Mouse (Mus musculus) limb, embryonic 10.5 days (tissue): Measurements from ENCODE around the gene Klc4. TPM values are rescaled to one million over a fixed set of nuclear protein-coding genes. Genes with fewer than 3 reads are reported as not detected.
A peak's percentile ranks its signal among the peaks of the same experiment; 100 is the strongest.

Experiments used
- DNase-seq: peaks from one replicate; pipeline ENCODE4 v3.0.0-alpha.2; 2017; ENCODE audit warnings: low spot score
- H3K27ac ChIP-seq: fragments of 300-500 bp; sonication (generic); 2 replicates; pipeline ENCODE4 v1.5.1; 2016; ENCODE audit warnings: mild to moderate bottlenecking
- H3K27me3 ChIP-seq: fragments of 300-500 bp; sonication (generic); 2 replicates; pipeline ENCODE4 v1.6.1; 2016; ENCODE audit warnings: low read depth, mild to moderate bottlenecking; ENCODE audit not compliant: poor library complexity, severe bottlenecking
- H3K36me3 ChIP-seq: fragments of 300-500 bp; sonication (generic); 2 replicates; pipeline ENCODE4 v1.6.1; 2016; ENCODE audit warnings: mild to moderate bottlenecking, moderate library complexity
- H3K4me1 ChIP-seq: fragments of 300-500 bp; sonication (generic); 2 replicates; pipeline ENCODE4 v1.6.1; 2016
- H3K4me3 ChIP-seq: fragments of 300-500 bp; sonication (generic); 2 replicates; pipeline ENCODE4 v1.5.1; 2016; ENCODE audit warnings: mild to moderate bottlenecking, moderate library complexity
- H3K9me3 ChIP-seq: fragments of 300-500 bp; sonication (generic); replicated peaks from 2 replicates; pipeline ENCODE4 v1.6.1; 2016; ENCODE audit warnings: mild to moderate bottlenecking
- WGBS: fragments of 180-500 bp; shearing (Covaris S2); methylation state at CpG from one replicate; pipeline ENCODE4 v1.1.7; 2016; 5-methylcytosine and 5-hydroxymethylcytosine counted together
- polyA plus RNA-seq: library from polyadenylated mRNA; unstranded; fragments of >200 nt; fragmentation: Nextera tagmentation; extraction: Ambion mirVana; gene quantifications from 2 replicates; pipeline ENCODE4 v1.2.1, GENCODE M21; 2016

The Klc4 gene
- 23.6 and 28.8 TPM in 2 replicates for polyA plus RNA-seq

DNA sequence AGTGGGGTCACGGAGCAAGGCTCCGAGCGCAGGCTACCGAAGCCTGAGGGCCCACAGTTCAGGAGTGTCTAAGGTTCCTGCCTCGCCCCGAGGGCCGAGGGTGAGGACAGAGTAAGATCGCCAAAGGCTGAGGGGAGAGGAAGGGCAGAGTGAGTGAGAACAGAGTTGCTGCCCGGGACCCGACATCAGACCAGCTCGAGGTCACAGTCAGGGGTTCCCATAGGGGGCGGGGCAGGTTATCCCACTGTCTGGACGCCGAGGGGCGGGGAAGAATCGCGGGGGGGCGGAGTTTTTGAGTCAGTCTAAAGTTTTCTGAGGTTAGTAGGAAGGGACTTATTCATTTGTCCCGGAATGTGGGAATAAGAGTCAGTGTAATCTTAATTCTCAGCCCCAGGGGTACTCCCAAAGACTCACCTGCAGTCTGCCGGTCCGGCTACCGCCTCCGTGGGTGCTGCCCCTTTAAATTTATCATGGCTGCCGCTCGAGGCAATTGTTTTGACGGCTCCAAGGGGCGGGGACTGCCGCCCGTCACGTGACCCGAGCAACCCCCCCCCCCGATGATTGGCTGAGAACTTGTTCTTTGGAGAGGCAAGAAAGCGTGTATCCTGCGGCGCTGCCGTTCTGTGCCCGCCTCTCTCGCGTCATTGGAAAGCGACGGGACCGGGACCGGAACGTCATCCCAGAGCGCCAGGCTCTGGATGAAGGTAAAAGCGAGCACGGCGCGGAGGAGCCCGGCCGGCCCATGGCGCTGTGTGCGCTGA is at the start of gene Klc4, which contains the start of gene Mrpl2:
Klc4 (minus strand) TSS at position 462 of the 761 bp plus-strand sequence.
Mrpl2 (plus strand) TSS at position 669 of the 761 bp plus-strand sequence.
- H3K4me3 ChIP-seq = peak within 1 kb of the TSS; percentile 86
- H3K27me3 ChIP-seq = no peaks in the 10 kb centered on the region
- H3K9me3 ChIP-seq = no peaks in the 10 kb centered on the region
- peak; percentile 100 for DNase-seq
- H3K36me3 ChIP-seq = peaks cover 32% of the 10 kb centered on the region
- WGBS = under 1% methylated on average over 53 of the region's 53 CpGs
- peak within 1 kb of the TSS; percentile 91 for H3K27ac ChIP-seq
- H3K4me1 ChIP-seq = peaks cover 39% of the 10 kb centered on the region

DNA sequence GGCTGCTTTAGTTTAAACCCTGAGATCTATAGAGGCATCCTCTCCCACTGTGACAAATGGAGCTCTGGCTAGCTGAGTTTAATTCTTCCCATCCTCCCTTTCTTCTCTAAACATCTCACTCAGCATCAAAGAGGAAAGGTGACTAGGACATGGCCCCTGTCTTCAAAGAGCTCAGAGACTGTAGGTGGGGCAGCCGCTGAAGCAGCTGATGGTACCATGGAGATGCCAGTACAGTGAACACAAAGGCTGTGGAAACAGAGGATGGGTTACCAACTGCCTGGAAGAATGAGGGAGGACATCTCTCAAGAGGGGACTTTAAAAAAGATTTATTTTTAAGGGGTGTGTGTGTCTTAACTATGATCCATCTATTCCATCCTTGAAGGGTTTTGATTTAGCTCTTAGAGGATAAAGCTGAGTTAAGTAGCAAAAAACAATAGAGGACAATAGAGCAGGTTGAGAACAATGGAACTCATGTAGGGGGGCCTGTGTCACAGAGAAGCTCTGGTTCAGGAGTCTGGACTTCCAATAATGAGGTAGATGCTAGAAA is 48.8 kb upstream of the Klc4 start:
- 69% methylated on average over 1 of the region's 1 CpGs for WGBS
- no peak for DNase-seq
- Histone ChIP-seq H3K27ac (no peak overlapping the region), H3K27me3 (no peaks in the 10 kb centered on the region), H3K4me3 (no peak overlapping the region), H3K4me1 (no peaks in the 10 kb centered on the region), H3K9me3 (no peaks in the 10 kb centered on the region), H3K36me3 (peaks cover 91% of the 10 kb centered on the region)

DNA sequence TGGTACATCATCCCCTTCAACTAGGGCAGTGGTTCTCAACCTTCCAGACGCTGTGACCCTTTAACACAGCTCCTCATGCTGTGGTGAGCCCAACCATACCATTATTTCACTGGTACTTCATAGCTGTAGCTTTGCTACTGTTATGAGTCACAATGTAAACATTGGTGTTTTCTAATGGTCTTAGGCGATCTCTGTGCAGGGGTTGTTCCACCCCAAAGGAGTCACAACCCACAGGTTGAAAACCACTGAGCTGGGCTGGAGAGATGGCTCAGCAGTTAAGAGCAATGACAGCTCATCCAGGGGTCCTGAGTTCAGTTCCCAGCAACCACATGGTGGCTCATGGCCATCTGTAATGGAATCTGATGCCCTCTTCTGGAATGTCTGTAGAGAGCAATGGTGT is 45.6 kb upstream of the Klc4 start:
- Histone ChIP-seq H3K36me3 (peaks cover 87% of the 10 kb centered on the region), H3K4me1 (no peaks in the 10 kb centered on the region)
- 91% methylated on average over 2 of the region's 2 CpGs for whole genome bisulfite sequencing

DNA sequence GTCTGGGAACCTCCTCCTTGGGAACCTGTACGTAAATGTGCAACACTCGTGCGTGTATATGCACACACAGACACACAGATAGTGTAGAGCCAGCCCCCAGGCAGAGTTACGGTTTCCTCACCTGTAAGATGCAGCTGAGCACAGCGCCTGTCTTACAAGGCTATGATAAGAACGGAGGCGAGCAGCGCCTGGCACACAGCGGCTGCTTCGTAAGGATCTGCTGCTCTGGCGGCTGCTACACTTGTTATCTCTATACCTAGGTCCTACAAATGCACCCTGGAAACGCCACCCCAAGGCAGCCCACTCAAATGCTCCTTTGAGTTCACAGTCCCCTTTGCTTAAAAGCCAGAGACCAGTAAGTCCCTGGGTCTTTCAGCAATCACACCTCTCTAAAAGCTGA is 44.8 kb upstream of the Klc4 start:
- Histone ChIP-seq H3K9me3 (no peaks in the 10 kb centered on the region), H3K36me3 (peaks cover 87% of the 10 kb centered on the region), H3K4me3 (no peak overlapping the region), H3K27ac (no peak overlapping the region), H3K27me3 (no peaks in the 10 kb centered on the region), H3K4me1 (no peaks in the 10 kb centered on the region)
- WGBS = 95% methylated on average over 12 of the region's 12 CpGs
- DNase-seq = no peak

More for the DNA sequence above, 45.6 kb upstream of the Klc4 start:
- DNase-seq = no peak
- Histone ChIP-seq H3K9me3 (no peaks in the 10 kb centered on the region), H3K27ac (no peak overlapping the region), H3K27me3 (no peaks in the 10 kb centered on the region), H3K4me3 (no peak overlapping the region)

DNA sequence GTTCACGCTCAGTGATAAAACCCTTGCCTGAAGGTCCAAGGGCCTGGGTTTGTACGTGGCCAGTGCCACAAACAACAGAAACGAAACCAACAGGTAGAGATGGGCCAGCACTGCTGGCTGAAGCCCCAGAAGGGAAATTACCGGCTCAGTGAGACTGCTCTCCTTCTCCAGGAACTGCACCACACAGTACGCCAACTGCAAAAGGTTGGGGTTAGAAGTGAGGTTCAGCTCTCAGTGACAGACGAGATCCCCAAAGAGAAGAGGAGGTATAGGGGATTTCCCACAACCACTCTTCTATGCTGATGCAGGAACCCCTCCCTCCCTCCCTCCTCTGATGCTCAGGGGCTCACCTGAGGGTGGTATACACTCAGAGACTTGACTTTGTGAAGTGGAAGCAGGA is 40.1 kb upstream of the Klc4 start:
- peaks cover 78% of the 10 kb centered on the region for H3K36me3 ChIP-seq
- no peak overlapping the region for H3K4me3 ChIP-seq
- H3K27me3 ChIP-seq = no peaks in the 10 kb centered on the region
- DNase-seq = no peak
- no peak overlapping the region for H3K27ac ChIP-seq
- H3K9me3 ChIP-seq = no peaks in the 10 kb centered on the region
- peaks cover 14% of the 10 kb centered on the region for H3K4me1 ChIP-seq
- 92% methylated on average over 6 of the region's 6 CpGs for WGBS

DNA sequence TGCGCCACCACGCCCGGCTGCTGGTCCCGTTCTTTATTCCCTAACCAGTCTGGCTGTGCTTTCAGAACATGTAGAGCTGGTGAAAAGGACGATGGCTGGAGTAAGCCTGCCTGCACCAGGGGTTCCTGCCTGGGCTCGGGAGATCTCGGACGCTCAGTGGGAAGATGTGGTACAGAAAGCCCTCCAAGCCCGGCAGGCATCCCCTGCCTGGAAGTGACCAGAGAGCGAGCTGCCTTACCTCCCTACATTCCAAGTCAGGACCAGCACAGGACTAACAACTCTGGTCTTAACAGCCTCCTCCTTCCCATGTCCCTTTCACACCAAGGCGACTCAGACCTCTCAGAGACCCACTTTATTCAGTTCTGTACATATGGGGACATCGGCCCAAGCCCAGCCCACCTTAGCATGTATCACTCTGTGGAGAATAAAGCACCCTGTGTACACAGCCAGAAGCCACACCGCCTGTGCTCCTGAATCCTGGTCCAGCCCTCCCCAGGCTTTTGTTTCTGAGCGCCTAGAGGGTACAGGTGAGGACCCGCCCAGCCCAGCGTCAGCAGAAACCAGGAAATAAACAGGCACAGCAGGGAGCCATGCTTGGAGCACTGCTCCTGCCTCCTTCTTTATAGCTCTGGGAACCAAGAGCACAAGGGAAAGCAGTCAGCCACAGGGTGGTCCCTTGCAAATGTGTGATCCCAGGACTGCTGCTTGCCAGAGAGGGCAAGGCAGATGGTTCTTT is 37.0 kb upstream of the Klc4 start:
- Histone ChIP-seq H3K36me3 (peaks cover 65% of the 10 kb centered on the region), H3K4me1 (peaks cover 38% of the 10 kb centered on the region), H3K9me3 (no peaks in the 10 kb centered on the region), H3K27ac (no peak overlapping the region), H3K27me3 (no peaks in the 10 kb centered on the region), H3K4me3 (no peak overlapping the region)
- no peak for DNase-seq
- WGBS = 86% methylated on average over 16 of the region's 16 CpGs

DNA sequence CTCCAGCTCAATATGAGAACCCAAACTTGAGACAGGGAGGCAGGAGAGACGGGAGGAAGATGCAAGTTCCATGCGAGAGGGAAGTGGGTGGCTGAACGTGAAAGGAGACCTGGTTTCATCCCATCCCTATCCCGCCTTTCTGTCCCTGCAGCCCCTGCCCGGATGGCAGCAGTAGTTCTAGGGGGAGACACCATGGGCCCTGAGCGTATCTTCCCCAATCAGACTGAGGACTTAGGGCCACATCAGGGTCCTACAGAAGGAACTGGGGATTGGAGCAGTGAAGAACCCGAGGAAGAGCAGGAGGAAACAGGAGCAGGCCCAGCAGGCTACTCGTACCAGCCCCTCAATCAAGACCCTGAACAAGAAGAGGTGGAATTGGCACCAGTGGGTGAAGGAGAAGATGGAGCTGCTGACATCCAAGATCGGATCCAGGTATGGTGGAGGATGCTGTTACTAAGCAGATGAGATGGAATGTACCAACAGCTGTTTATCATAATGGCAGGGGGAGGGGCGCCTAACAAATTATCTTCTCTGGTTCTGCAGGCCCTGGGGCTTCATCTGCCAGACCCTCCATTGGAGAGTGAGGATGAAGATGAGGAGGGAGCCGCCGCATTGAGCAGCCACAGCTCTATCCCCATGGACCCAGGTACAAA is 35.8 kb upstream of the Klc4 start:
- Histone ChIP-seq H3K27me3 (no peaks in the 10 kb centered on the region), H3K9me3 (no peaks in the 10 kb centered on the region), H3K36me3 (peaks cover 65% of the 10 kb centered on the region), H3K27ac (peak overlapping the region; percentile 92), H3K4me1 (peaks cover 39% of the 10 kb centered on the region), H3K4me3 (peak overlapping the region; percentile 92)
- peak; percentile 41 for DNase-seq
- WGBS = 29% methylated on average over 12 of the region's 12 CpGs

DNA sequence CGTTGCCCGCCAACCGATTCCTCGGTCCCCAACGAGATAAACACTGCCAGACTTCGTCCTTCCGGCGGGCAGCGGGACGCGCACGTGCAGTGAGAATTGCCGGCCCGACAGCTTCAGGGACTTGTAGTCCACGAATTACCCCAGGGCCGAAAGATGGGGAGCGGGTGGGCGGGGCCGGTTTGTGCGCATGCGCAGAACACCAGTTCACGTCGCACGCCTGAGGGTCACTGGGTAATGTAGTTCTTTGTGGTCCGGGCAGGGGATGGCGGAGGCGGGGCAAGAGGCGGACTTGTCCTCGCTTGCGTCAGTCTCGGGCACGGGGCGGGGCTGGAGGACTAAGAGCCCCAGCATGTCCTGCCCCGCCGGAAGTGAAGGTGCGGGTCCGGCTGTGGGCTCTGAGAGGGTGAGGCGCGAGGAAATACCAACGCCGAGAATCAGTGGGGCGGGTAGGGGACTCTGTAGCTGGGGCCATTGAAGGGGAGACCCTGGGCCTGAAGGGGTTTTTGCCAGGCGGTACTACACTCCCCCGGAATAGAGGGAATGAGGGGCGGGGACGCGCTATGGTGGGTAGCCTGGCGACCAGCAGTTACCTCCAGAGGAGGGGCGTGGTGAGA is 35.0 kb upstream of the Klc4 start, which contains the start of gene Klhdc3:
Klhdc3 (minus strand) TSS at position 155 of the 614 bp plus-strand sequence.
- peaks cover 65% of the 10 kb centered on the region for H3K36me3 ChIP-seq

DNA sequence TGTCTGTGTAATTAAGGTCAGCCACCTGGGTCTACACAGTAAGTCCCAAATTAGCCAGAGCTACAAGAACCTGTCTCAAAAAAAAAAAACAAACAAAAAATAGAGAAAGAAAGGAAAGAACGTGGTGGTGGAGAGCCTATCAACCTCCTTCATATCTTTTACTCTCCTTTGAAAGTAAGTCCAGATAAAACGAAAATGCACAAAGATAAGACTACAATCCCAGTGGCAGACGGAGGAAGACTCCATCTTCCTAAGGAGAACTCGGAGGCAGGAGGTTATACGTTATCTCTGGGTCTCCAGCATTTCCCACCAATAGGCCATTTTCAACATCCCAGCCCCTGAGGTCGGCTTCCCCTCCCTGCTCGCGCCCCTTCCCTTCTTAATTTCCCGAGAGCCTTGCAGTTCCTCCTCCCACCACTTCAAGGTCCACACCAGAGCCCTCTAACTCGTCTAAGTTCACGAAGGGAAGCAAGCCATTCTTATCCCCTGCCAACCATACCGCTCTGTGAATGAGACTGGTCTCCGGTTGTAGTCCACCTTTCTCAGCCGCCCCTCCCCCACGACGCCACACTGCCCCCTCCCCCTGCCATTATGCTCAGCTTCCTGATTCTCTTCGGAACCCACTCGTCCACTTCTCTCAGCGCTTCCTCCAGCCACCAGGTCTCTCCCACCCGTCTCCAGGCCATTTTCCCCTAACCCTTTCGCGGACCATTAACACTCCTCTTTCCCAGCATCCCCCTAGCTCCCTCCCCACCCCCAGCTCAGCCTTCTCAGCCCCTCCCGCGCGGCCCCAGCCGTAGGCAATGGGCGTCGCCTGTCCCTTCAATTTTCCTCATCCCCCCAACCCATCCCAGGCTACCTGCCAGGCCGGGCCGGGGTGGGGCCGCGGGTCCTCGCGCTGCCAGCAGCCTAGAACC is 34.3 kb upstream of the Klc4 start:
- peak overlapping the region; percentile 92 for H3K27ac ChIP-seq
- H3K27me3 ChIP-seq = no peaks in the 10 kb centered on the region
- 1% methylated on average over 34 of the region's 34 CpGs for WGBS
- DNase-seq = peak; percentile 80
- no peaks in the 10 kb centered on the region for H3K9me3 ChIP-seq
- H3K4me1 ChIP-seq = peaks cover 44% of the 10 kb centered on the region
- H3K36me3 ChIP-seq = peaks cover 65% of the 10 kb centered on the region
- peak overlapping the region; percentile 92 for H3K4me3 ChIP-seq

More for the DNA sequence above, 35.0 kb upstream of the Klc4 start, which contains the start of gene Klhdc3:
- no peaks in the 10 kb centered on the region for H3K27me3 ChIP-seq
- WGBS = under 1% methylated on average over 49 of the region's 49 CpGs
- H3K27ac ChIP-seq = peak within 1 kb of the TSS; percentile 92
- DNase-seq = peak; percentile 100
- no peaks in the 10 kb centered on the region for H3K9me3 ChIP-seq
- H3K4me3 ChIP-seq = peak within 1 kb of the TSS; percentile 92
- peaks cover 39% of the 10 kb centered on the region for H3K4me1 ChIP-seq

DNA sequence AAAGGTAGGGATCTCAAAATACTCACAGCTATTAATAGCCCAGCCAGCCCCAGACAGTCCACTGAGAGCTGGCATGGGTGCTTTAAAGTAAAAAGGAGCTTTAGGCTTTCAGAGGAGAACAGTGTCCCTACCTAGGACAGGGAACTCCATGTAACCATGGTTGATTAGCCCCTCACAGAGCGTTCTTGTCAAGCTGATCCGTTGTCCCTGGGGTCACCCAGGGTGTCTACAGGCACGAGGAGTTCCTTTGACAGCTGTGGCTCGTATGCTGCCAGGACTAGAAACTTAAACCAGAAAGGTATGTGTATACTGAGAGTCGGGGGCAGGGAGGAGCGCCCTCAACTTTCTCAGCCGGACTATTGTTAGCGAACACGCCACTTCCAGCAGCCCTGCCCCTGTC is 33.1 kb upstream of the Klc4 start:
- Histone ChIP-seq H3K9me3 (no peaks in the 10 kb centered on the region), H3K4me3 (peak overlapping the region; percentile 92), H3K27ac (peak overlapping the region; percentile 92; the same call in 1 of the 2 replicates), H3K4me1 (peaks cover 53% of the 10 kb centered on the region), H3K36me3 (peaks cover 60% of the 10 kb centered on the region), H3K27me3 (no peaks in the 10 kb centered on the region)
- 69% methylated on average over 9 of the region's 9 CpGs for WGBS
- DNase-seq = no peak

DNA sequence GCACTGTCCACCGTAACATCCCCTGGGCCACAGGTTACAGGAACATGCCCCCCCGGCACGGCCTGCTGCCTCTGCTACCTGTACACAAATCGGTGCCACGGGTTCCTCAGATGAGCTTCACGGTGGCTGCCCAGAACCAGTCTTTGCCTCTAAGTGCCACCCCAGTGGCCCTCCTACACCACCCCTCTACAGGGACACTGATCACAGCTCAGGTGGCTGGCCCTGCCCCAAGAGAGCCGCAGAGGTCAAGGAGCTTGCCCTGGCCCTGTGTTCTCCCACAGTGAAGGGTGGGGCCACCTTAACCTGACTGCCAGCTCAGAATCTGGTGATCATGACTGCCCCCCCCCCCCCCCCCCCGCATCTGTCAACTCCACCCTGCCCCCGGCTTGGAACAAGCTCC is 32.6 kb upstream of the Klc4 start, which contains the start of gene Mea1:
Mea1 (plus strand) TSS at position 378 of the 400 bp plus-strand sequence.
- 93% methylated on average over 8 of the region's 9 CpGs for WGBS
- H3K36me3 ChIP-seq = peaks cover 56% of the 10 kb centered on the region

More for the DNA sequence above, 32.6 kb upstream of the Klc4 start, which contains the start of gene Mea1:
- Histone ChIP-seq H3K27ac (peak within 1 kb of the TSS; percentile 92), H3K4me3 (peak within 1 kb of the TSS; percentile 92), H3K9me3 (no peaks in the 10 kb centered on the region), H3K4me1 (peaks cover 55% of the 10 kb centered on the region), H3K27me3 (no peaks in the 10 kb centered on the region)
- DNase-seq = no peak
